Mouse (Mus musculus): ENCODE data around the gene Prmt3. TPM values are rescaled to one million over a fixed set of nuclear protein-coding genes. Genes with fewer than 3 reads are reported as not detected.

The Prmt3 gene
- polyA plus RNA-seq, 1 experiment from 2014 or later = 48.9 TPM

- no peak for ATAC-seq (ENCODE audit: insufficient read depth, low FRiP score, low read depth)
These were observed 26.6 kb downstream of the Prmt3 start for GRCm38 (mm10) chr7:49804638-49805165.

GRCm38 (mm10) chr7:49805618-49806017 lies 27.5 kb downstream of the Prmt3 start:
- Histone ChIP-seq H3K4me1 (no peaks in the 10 kb centered on the region), H3K27me3 (replicated peaks) (no peaks in the 10 kb centered on the region), H3K4me3 (replicated peaks) (no peak overlapping the region), H3K36me3 (peaks cover 6% of the 10 kb centered on the region; the same call in 1 of the 2 replicates), H3K9me3 (no peaks in the 10 kb centered on the region), H3K9ac (no peak overlapping the region), H3K4me2 (no peak overlapping the region), H3K27ac (no peak overlapping the region)
- 43% methylated on average over 3 of the region's 3 CpGs for WGBS
- no peak for ATAC-seq (ENCODE audit: insufficient read depth, low FRiP score, low read depth)

More at GRCm38 (mm10) chr7:49804638-49805165, 26.6 kb downstream of the Prmt3 start:
- Histone ChIP-seq H3K9me3 (no peaks in the 10 kb centered on the region), H3K9ac (no peak overlapping the region), H3K27me3 (replicated peaks) (no peaks in the 10 kb centered on the region), H3K4me3 (replicated peaks) (no peak overlapping the region), H3K27ac (no peak overlapping the region), H3K4me1 (no peaks in the 10 kb centered on the region), H3K36me3 (peaks cover 6% of the 10 kb centered on the region; the same call in 1 of the 2 replicates), H3K4me2 (no peak overlapping the region)
- 67% methylated on average over 5 of the region's 5 CpGs for WGBS

GRCm38 (mm10) chr7:49807093-49807682 lies 29.0 kb downstream of the Prmt3 start:
- Histone ChIP-seq H3K27ac (no peak overlapping the region), H3K36me3 (peaks cover 7% of the 10 kb centered on the region; the same call in 1 of the 2 replicates), H3K4me3 (replicated peaks) (no peak overlapping the region), H3K9me3 (no peaks in the 10 kb centered on the region), H3K4me2 (no peak overlapping the region), H3K9ac (no peak overlapping the region), H3K4me1 (no peaks in the 10 kb centered on the region), H3K27me3 (replicated peaks) (no peaks in the 10 kb centered on the region)
- 73% methylated on average over 9 of the region's 9 CpGs for WGBS
- ATAC-seq (ENCODE audit: insufficient read depth, low FRiP score, low read depth) = no peak

- Histone ChIP-seq H3K4me2 (no peak overlapping the region), H3K4me3 (replicated peaks) (no peak overlapping the region), H3K27me3 (replicated peaks) (no peaks in the 10 kb centered on the region), H3K36me3 (peaks cover 8% of the 10 kb centered on the region; the same call in 1 of the 2 replicates), H3K9ac (no peak overlapping the region), H3K9me3 (no peaks in the 10 kb centered on the region), H3K4me1 (no peaks in the 10 kb centered on the region), H3K27ac (no peak overlapping the region)
- 87% methylated on average over 17 of the region's 17 CpGs for WGBS
- no peak for ATAC-seq (ENCODE audit: insufficient read depth, low FRiP score, low read depth)
These were observed 29.9 kb downstream of the Prmt3 start for GRCm38 (mm10) chr7:49807846-49808622.

- Histone ChIP-seq H3K4me3 (replicated peaks) (no peak overlapping the region), H3K36me3 (peaks cover 8% of the 10 kb centered on the region; the same call in 1 of the 2 replicates), H3K9ac (no peak overlapping the region), H3K27ac (no peak overlapping the region), H3K9me3 (no peaks in the 10 kb centered on the region), H3K4me2 (no peak overlapping the region), H3K27me3 (replicated peaks) (no peaks in the 10 kb centered on the region), H3K4me1 (no peaks in the 10 kb centered on the region)
- no peak for ATAC-seq (ENCODE audit: insufficient read depth, low FRiP score, low read depth)
- 86% methylated on average over 6 of the region's 6 CpGs for WGBS
These were observed 31.0 kb downstream of the Prmt3 start for GRCm38 (mm10) chr7:49809100-49809499.

GRCm38 (mm10) chr7:49809562-49809961 lies 31.4 kb downstream of the Prmt3 start:
- H3K27ac ChIP-seq = no peak overlapping the region

GRCm38 (mm10) chr7:49811346-49811745 lies 33.2 kb downstream of the Prmt3 start:
- 55% methylated on average over 4 of the region's 4 CpGs for WGBS
- Histone ChIP-seq H3K27ac (no peak overlapping the region), H3K4me3 (replicated peaks) (no peak overlapping the region), H3K9me3 (no peaks in the 10 kb centered on the region), H3K27me3 (replicated peaks) (no peaks in the 10 kb centered on the region), H3K4me2 (no peak overlapping the region), H3K4me1 (no peaks in the 10 kb centered on the region), H3K36me3 (peaks cover 8% of the 10 kb centered on the region; the same call in 1 of the 2 replicates), H3K9ac (no peak overlapping the region)
- no peak for ATAC-seq (ENCODE audit: insufficient read depth, low FRiP score, low read depth)

More at GRCm38 (mm10) chr7:49809562-49809961, 31.4 kb downstream of the Prmt3 start:
- Histone ChIP-seq H3K27me3 (replicated peaks) (no peaks in the 10 kb centered on the region), H3K4me2 (no peak overlapping the region), H3K36me3 (peaks cover 8% of the 10 kb centered on the region; the same call in 1 of the 2 replicates), H3K4me1 (no peaks in the 10 kb centered on the region), H3K4me3 (replicated peaks) (no peak overlapping the region), H3K9ac (no peak overlapping the region), H3K9me3 (no peaks in the 10 kb centered on the region)
- no peak for ATAC-seq (ENCODE audit: insufficient read depth, low FRiP score, low read depth)
- WGBS = 63% methylated on average over 3 of the region's 3 CpGs

- H3K9ac ChIP-seq = no peak overlapping the region
- 68% methylated on average over 4 of the region's 4 CpGs for WGBS
- no peak overlapping the region for H3K27ac ChIP-seq
- no peak for ATAC-seq (ENCODE audit: insufficient read depth, low FRiP score, low read depth)
- no peak overlapping the region for H3K4me3 ChIP-seq (replicated peaks)
- no peak overlapping the region for H3K4me2 ChIP-seq
- H3K9me3 ChIP-seq = no peaks in the 10 kb centered on the region
- no peaks in the 10 kb centered on the region for H3K4me1 ChIP-seq
- peaks cover 9% of the 10 kb centered on the region for H3K36me3 ChIP-seq
- H3K27me3 ChIP-seq (replicated peaks) = no peaks in the 10 kb centered on the region
These were observed 41.2 kb downstream of the Prmt3 start for GRCm38 (mm10) chr7:49819393-49819792.

GRCm38 (mm10) chr7:49821370-49821769 lies 43.2 kb downstream of the Prmt3 start:
- no peaks in the 10 kb centered on the region for H3K9me3 ChIP-seq
- WGBS = 63% methylated on average over 1 of the region's 1 CpGs
- no peaks in the 10 kb centered on the region for H3K4me1 ChIP-seq
- no peak overlapping the region for H3K9ac ChIP-seq
- no peak overlapping the region for H3K4me3 ChIP-seq (replicated peaks)
- ATAC-seq (ENCODE audit: insufficient read depth, low FRiP score, low read depth) = no peak
- no peak overlapping the region for H3K4me2 ChIP-seq
- no peaks in the 10 kb centered on the region for H3K27me3 ChIP-seq (replicated peaks)
- no peak overlapping the region for H3K27ac ChIP-seq
- peaks cover 9% of the 10 kb centered on the region for H3K36me3 ChIP-seq

GRCm38 (mm10) chr7:49822028-49822427 lies 43.9 kb downstream of the Prmt3 start:
- WGBS = 78% methylated on average over 2 of the region's 2 CpGs
- no peaks in the 10 kb centered on the region for H3K27me3 ChIP-seq (replicated peaks)
- H3K4me3 ChIP-seq (replicated peaks) = no peak overlapping the region
- no peaks in the 10 kb centered on the region for H3K9me3 ChIP-seq
- ATAC-seq (ENCODE audit: insufficient read depth, low FRiP score, low read depth) = no peak
- no peak overlapping the region for H3K27ac ChIP-seq
- H3K4me2 ChIP-seq = no peak overlapping the region
- peaks cover 14% of the 10 kb centered on the region for H3K36me3 ChIP-seq
- H3K4me1 ChIP-seq = no peaks in the 10 kb centered on the region
- H3K9ac ChIP-seq = no peak overlapping the region

GRCm38 (mm10) chr7:49823595-49823994 lies 45.4 kb downstream of the Prmt3 start:
- ATAC-seq (ENCODE audit: insufficient read depth, low FRiP score, low read depth) = no peak
- H3K9ac ChIP-seq = no peak overlapping the region
- no peak overlapping the region for H3K4me3 ChIP-seq (replicated peaks)
- no peaks in the 10 kb centered on the region for H3K27me3 ChIP-seq (replicated peaks)
- H3K27ac ChIP-seq = no peak overlapping the region
- H3K36me3 ChIP-seq = peaks cover 21% of the 10 kb centered on the region
- no peak overlapping the region for H3K4me2 ChIP-seq
- no peaks in the 10 kb centered on the region for H3K9me3 ChIP-seq
- 82% methylated on average over 4 of the region's 4 CpGs for WGBS
- no peaks in the 10 kb centered on the region for H3K4me1 ChIP-seq

GRCm38 (mm10) chr7:49824043-49824442 lies 45.9 kb downstream of the Prmt3 start:
- no peaks in the 10 kb centered on the region for H3K4me1 ChIP-seq
- H3K36me3 ChIP-seq = peaks cover 21% of the 10 kb centered on the region
- no peak overlapping the region for H3K4me2 ChIP-seq
- no peaks in the 10 kb centered on the region for H3K27me3 ChIP-seq (replicated peaks)
- H3K9ac ChIP-seq = no peak overlapping the region
- H3K9me3 ChIP-seq = no peaks in the 10 kb centered on the region
- ATAC-seq (ENCODE audit: insufficient read depth, low FRiP score, low read depth) = no peak
- no peak overlapping the region for H3K27ac ChIP-seq
- 91% methylated on average over 6 of the region's 6 CpGs for WGBS
- H3K4me3 ChIP-seq (replicated peaks) = no peak overlapping the region

Data from stomach, embryonic 15.5 days (tissue).